Mouse (Mus musculus) heart, embryonic 12.5 days (tissue): ENCODE results near the gene Polr2b. TPM values are rescaled to one million over a fixed set of nuclear protein-coding genes. Genes with fewer than 3 reads are reported as not detected.

Experiments used
- ATAC-seq: fragments of 200-750 bp; cut with Nextera tagmentation; 2 replicates; pipeline ENCODE4 v1.8.0; 2017; ENCODE audit warnings: moderate TSS enrichment, moderate library complexity; ENCODE audit not compliant: insufficient number of reproducible peaks, low FRiP score
- H3K27ac ChIP-seq: fragments of 300-500 bp; sonication (generic); 2 replicates; pipeline ENCODE4 v1.5.1; 2016; ENCODE audit warnings: mild to moderate bottlenecking, moderate library complexity; ENCODE audit not compliant: poor library complexity, severe bottlenecking
- H3K27me3 ChIP-seq: fragments of 300-500 bp; sonication (generic); replicated peaks from 2 replicates; pipeline ENCODE4 v1.6.1; 2016; ENCODE audit warnings: mild to moderate bottlenecking, moderate library complexity
- H3K36me3 ChIP-seq: fragments of 300-500 bp; sonication (generic); 2 replicates; pipeline ENCODE4 v1.6.1; 2016; ENCODE audit warnings: mild to moderate bottlenecking, moderate library complexity
- H3K4me1 ChIP-seq: fragments of 300-500 bp; sonication (generic); replicated peaks from 2 replicates; pipeline ENCODE4 v1.6.1; 2016; ENCODE audit warnings: mild to moderate bottlenecking
- H3K4me2 ChIP-seq: fragments of 300-500 bp; sonication (generic); 2 replicates; pipeline ENCODE4 v1.6.1; 2016; ENCODE audit warnings: mild to moderate bottlenecking, moderate library complexity
- H3K4me3 ChIP-seq: fragments of 300-500 bp; sonication (generic); 2 replicates; pipeline ENCODE4 v1.5.1; 2016; ENCODE audit warnings: mild to moderate bottlenecking
- H3K9ac ChIP-seq: fragments of 300-500 bp; sonication (generic); 2 replicates; pipeline ENCODE4 v1.6.1; 2016; ENCODE audit warnings: mild to moderate bottlenecking, moderate library complexity
- H3K9me3 ChIP-seq: fragments of 300-500 bp; sonication (generic); replicated peaks from 2 replicates; pipeline ENCODE4 v1.6.1; 2016; ENCODE audit warnings: mild to moderate bottlenecking, moderate library complexity
- WGBS: fragments of 180-500 bp; shearing (Covaris S2); methylation state at CpG from one replicate; pipeline ENCODE4 v1.1.7; 2016; 5-methylcytosine and 5-hydroxymethylcytosine counted together
- microRNA-seq: library from miRNA; unstranded; fragments of <30 nt; microRNA quantifications from one replicate; pipeline ENCODE4, GENCODE M21; 2017
- polyA plus RNA-seq: library from polyadenylated mRNA; unstranded; fragments of >200 nt; fragmentation: Nextera tagmentation; extraction: Ambion mirVana; gene quantifications from 2 replicates; pipeline ENCODE4 v1.2.1, GENCODE M21; 2016

Polr2b gene
- polyA plus RNA-seq, 1 experiment from 2014 or later = 46.1 TPM

DNA sequence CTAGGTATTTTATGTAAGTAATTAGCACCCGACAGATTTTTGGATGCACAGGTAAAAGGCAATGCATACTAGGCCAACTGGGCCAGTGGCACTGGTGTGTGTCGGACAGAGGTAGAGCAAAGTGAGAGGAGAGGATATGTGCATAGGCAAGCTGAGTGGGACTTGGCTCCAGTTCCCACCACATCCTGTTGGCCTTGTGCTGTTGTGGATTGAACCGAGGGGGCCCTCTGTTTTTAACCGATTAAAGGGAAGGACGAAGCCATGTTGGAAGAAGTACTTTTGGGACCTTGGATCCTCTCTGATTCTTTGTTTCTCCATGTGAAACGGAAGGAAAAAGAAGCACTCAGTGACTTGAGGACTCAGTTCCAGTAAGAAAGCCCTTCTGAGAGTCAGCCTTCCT, 78.4 kb downstream of the Polr2b start:
- H3K4me3 ChIP-seq = no peak overlapping the region
- H3K27me3 ChIP-seq = no peaks in the 10 kb centered on the region
- H3K9me3 ChIP-seq = no peaks in the 10 kb centered on the region
- H3K4me2 ChIP-seq = no peak overlapping the region
- H3K4me1 ChIP-seq = peaks cover 23% of the 10 kb centered on the region
- no peak overlapping the region for H3K9ac ChIP-seq
- no peaks in the 10 kb centered on the region for H3K36me3 ChIP-seq
- WGBS = 80% methylated on average over 6 of the region's 6 CpGs
- no peak for ATAC-seq
- no peak overlapping the region for H3K27ac ChIP-seq

DNA sequence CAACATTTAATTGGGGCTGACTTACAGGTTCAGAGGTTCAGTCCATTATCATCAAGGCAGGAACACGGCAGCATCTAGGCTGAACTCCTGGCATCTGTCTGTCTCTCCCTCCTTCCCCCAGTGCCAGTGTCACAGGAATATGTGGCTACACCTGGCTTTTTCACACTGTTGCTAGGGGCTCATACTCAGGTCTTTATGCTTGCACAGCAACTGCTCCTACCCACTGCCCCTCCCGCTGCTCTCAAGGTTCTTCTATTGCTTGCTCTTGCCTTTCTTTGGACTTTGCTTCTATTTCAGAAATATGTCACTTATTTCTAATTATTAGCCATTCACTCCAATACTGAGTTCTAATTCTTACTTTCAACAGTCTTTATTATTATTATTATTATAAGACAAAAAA, 80.3 kb downstream of the Polr2b start:
- H3K27me3 ChIP-seq = no peaks in the 10 kb centered on the region
- WGBS = 81% methylated on average over 2 of the region's 2 CpGs
- H3K36me3 ChIP-seq = no peaks in the 10 kb centered on the region
- no peak overlapping the region for H3K9ac ChIP-seq
- no peak overlapping the region for H3K27ac ChIP-seq
- ATAC-seq = no peak
- peaks cover 16% of the 10 kb centered on the region for H3K4me1 ChIP-seq
- no peak overlapping the region for H3K4me2 ChIP-seq
- H3K4me3 ChIP-seq = no peak overlapping the region
- no peaks in the 10 kb centered on the region for H3K9me3 ChIP-seq

DNA sequence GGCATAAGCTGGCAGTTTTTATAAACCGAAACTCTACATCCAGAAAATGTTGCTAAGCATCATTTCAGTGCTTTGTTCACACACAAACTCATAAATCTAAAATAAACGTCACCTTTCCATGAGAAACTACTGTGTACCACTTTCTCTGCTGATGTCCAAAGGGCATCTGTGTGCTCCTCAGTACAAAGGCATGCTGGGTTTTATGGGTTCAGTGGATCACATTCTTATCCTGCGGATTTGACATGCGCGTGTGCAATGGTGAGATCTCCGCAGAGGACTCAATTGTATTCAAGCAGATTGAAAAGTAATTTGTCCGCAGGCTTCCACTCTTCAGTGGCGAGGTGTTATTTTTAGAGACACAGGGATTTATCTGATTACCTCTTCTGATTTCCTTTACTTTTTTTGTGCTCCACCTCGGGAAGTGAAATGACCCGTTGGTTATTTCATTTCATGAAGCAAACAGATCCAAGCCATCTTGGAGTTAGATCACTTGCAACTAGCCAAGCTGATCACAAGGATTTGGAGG, 83.2 kb downstream of the Polr2b start:
- peaks cover 13% of the 10 kb centered on the region for H3K4me1 ChIP-seq
- no peak overlapping the region for H3K4me3 ChIP-seq
- H3K4me2 ChIP-seq = no peak overlapping the region
- no peaks in the 10 kb centered on the region for H3K36me3 ChIP-seq
- no peak overlapping the region for H3K9ac ChIP-seq
- H3K27me3 ChIP-seq = peaks cover 10% of the 10 kb centered on the region
- H3K27ac ChIP-seq = no peak overlapping the region
- H3K9me3 ChIP-seq = no peaks in the 10 kb centered on the region
- WGBS = 84% methylated on average over 10 of the region's 10 CpGs
- ATAC-seq = no peak

DNA sequence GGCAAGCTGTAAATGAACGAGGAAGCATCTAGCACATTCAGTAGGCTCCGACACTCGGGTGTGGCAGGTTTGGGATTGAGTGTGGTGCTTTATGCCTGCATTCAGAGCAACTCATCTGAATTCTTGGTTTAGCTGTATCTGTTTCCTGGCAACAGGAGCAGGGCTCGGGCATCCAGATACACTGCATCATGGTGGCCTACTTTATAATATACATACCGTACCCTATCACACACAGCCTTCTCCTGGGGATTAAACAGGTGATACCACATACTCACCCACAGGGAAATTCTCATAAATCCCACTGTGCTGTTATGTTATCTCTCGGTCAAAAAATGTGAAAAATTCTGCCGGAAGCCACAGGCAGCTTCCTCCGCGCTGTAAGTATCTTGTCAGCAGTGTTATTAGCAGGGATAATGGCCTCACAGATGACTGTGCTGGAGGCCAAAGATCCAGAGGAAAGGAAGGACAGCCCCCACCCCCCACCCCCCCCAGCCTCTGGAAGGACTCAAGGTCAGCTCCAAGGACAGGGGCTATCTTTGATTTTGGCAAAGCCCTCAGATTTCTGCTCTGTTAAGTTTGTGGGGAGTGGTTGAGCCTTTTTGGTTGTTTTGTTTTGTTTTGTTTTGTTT, 84.2 kb downstream of the Polr2b start:
- H3K36me3 ChIP-seq = no peaks in the 10 kb centered on the region
- H3K4me1 ChIP-seq = peaks cover 22% of the 10 kb centered on the region
- H3K9me3 ChIP-seq = no peaks in the 10 kb centered on the region
- H3K27ac ChIP-seq = no peak overlapping the region
- no peak overlapping the region for H3K4me3 ChIP-seq
- H3K27me3 ChIP-seq = peaks cover 19% of the 10 kb centered on the region
- 63% methylated on average over 9 of the region's 9 CpGs for WGBS
- H3K9ac ChIP-seq = no peak overlapping the region
- no peak for ATAC-seq
- H3K4me2 ChIP-seq = no peak overlapping the region

DNA sequence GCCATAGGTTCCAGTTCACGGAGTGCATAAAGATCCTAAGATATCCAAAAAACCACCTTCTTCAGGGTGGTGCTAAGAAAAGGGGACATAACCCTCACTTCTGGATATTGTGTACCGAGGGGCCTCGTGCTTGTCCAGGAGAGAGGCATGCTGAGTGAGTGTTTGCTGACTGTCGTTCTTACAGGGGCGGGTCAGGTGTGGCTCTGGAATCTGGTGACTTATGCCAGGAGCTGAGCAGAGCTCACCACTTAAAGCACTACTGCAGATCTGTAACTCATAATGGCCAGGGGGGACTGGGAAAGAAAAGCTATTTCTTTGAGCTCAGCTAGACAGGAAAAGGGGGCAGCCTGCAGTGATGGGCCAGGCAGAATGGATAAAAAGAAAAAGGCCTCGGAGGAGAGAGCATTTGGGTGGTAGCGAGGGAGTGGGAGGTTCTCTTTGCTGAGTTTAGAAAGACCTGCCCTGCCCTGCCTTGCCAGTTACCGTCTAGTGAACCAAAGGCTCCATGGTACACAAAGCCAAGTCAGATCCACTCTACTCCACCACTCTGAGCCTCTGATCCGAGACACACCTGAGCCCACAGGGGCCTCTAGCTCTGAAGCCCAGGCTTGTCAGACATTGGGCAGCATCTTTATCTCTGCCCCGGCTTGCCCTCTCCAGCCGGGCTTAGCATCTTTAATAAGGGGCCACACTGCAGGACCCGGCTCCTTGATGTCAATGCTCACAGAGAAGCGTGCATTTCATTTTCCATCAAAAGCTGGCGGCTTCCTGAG, 88.5 kb downstream of the Polr2b start:
- Histone ChIP-seq H3K27ac (no peak overlapping the region), H3K9me3 (no peaks in the 10 kb centered on the region), H3K4me2 (no peak overlapping the region), H3K4me3 (no peak overlapping the region), H3K9ac (no peak overlapping the region), H3K4me1 (peaks cover 45% of the 10 kb centered on the region), H3K27me3 (peaks cover 29% of the 10 kb centered on the region), H3K36me3 (no peaks in the 10 kb centered on the region)
- ATAC-seq = no peak
- WGBS = 66% methylated on average over 14 of the region's 14 CpGs

Small RNA genes lying within 50 kb of the gene (microRNA-seq; reads per million reads assigned to microRNA genes)
- 0.71 reads per million for gene Mir5098

Other genes starting within 250 kb of the Polr2b start
- gene Hopx, start 195.0 kb upstream of the Polr2b start, polyA plus RNA-seq = 14.4 and 14.6 TPM in 2 replicates
- 7.3 and 7.9 TPM in 2 replicates for gene Spink2, start 98.7 kb upstream of the Polr2b start, polyA plus RNA-seq
- gene Rest, start 44.7 kb upstream of the Polr2b start, polyA plus RNA-seq = 31.0 and 32.2 TPM in 2 replicates
- 22.9 and 23.0 TPM in 2 replicates for gene Noa1, start 63 bp upstream of the Polr2b start, polyA plus RNA-seq
- 38.3 and 39.9 TPM in 2 replicates for gene Igfbp7, start 97.9 kb downstream of the Polr2b start, polyA plus RNA-seq